Mouse (Mus musculus) CD8-positive naive resting alpha-beta T cell, adult 2 months (primary cell): ENCODE data around the gene Gp5.

Experiments
- DNase-seq, 2 experiments: peaks; one replicate each; pipeline ENCODE4 v3.0.0; 2022; ENCODE audit warnings: low read depth in 2 of 2, low spot score in 2 of 2

Gp5 gene

DNA sequence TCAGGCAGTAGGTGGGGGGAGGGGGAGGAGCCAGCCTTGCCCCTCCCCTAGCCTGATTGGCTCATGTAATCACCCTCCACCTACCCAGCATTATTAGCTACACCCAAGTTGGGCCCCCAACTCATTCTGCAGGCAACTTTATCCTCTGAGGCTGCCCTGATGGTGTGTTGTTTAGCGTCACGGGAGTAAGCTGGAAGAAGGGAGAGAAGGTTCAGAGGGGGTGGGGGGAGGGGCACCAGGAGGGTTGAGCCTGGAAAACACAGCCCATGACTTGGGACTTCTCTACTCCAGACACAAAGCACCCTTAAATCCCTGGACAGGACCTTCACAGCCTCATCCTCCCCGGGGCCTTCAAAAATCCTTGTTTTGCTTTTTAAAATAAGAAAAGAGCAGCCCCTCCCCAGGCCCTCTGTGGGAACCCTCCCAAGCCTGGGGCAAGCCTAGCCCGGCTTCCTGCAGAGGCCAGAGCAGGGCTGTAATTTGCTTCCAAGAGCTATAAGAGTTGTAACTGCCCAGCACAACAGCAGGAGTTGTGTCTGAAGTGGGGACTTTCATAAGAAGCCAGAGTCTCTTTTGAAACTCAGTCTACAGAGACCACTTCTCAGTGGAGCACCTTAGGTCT lies 29.8 kb downstream of the Gp5 start:
- DNase-seq, result no peak

DNA sequence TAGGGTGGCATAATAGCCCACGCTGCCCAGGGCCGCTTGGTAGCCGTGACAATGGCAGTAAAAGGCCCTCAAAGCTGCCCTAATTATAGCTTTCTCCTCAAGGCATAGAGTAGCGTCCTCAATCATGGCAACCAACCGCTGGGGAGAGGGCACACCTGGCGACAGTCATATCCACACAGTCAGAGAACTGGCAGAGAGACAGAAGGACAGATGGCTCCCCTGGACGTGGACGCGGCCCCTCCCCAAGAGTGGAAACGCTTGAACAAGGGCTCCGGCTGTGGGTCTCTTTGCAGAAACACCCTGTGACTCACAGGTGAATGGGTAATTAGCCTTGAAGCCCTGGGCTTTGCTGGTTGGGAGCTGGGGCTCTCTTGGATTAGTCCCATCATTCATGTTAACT lies 32.2 kb downstream of the Gp5 start:
- no peak for DNase-seq

DNA sequence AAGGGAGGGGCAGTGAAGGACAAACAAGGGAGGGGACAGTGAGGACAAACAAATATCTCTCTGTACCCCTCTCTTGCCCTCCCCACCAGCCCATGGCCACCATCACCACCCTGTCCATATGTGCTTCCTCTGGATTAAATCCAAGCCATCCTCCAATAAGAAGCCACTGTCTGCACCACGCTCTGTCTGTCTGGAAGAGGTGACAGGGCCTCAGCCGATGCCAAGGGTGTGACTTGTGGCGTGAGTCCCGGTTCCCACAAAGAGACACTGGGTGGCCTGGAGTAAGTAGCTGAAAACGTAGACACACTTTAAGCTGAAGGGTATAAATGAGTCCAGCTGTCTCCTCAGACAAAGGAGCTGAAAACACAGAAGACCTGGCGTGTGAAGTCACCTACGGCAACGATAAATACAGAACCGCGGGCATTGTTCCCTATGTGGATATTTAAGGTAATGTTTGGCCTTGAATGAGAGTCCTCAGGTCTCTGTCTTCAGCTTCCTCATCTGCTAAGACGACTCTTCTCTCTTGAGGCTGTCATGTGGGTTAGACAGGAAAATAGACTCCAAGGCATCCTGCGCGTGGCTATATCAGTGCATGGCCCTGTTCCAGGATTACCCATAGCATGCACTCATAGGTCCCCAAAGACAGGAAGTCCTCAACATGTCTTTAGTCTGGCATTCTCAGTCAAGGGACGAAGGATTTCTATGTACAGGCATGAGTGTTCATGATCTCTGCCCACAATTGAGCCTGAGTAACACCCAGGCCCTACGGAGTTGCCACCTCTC lies 34.8 kb downstream of the Gp5 start:
- no peak for DNase-seq

DNA sequence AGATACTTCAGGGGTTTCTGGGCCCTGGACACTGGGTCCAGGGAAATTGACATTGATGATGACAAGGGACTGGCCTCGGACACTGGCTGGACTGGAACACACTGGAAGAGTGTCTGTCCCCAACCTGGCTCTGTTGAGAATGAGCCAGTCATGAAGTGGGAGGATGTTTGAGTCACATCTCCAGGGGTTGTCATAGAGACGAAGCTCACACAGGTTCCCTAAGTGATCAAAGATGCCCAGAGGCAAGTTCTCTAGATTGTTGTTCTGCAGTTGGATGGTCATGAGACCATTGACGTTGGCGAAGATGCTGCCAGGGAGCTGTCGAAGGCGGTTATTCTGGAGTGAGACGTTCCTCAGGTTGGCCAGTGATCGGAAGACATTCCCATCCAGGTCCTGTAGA lies 37.5 kb downstream of the Gp5 start:
- no peak for DNase-seq

DNA sequence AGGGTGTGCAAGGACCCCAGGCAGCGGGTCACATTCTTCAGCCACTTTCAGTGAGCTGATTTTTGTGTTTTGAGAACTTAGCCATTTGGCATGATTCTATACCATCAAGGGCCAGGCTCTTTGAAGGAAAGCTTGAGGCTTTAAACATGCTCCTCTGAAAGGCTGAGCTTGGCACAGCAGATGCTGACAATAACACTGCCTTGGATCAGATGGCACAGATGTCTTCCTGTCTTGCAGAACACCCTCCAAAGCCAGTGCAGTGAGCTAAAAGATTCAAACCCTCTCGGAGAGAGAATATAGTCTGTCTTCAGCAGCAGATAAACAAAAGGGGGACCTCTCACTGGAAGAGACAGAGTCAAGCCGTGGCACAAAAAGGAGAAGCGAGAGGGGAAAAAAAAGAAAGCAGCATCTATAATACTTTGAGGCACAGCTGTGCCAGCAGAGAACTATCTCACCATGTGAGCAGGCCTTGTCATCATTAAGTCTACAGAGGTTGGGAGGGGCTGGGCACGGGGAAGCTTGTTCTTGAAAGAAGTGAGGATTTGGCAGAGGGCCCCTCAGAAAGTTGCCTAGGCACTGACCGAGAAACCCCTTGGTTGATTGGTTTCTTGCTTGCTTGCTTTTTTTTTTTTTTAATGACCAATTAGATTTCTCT lies 38.5 kb downstream of the Gp5 start:
- DNase-seq, result no peak

DNA sequence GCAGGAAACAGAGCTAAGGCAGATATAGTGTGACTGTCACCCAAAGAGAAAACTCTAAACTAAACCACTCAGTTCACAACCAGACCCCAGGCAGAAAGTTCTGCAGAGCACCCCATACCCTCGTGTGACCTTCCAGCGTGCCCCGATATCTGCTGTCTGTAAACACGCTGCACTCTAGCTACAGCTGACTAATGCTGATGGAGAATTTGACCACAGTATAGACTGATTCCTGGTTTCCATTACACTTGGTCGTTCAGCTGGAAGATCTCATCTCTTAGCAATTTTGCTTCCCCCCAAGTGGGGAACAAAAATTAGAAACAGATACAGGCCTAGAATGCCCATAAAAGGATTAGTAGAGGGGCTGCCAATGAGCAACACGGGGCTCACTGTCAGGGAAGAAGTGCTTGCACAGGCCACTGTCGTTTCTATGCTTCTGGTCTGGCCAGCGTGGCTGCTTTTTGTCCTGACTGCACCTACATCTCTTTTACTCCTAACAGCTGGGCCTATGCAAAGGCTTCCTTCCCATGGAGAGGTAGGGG lies 39.3 kb downstream of the Gp5 start:
- DNase-seq, result no peak

DNA sequence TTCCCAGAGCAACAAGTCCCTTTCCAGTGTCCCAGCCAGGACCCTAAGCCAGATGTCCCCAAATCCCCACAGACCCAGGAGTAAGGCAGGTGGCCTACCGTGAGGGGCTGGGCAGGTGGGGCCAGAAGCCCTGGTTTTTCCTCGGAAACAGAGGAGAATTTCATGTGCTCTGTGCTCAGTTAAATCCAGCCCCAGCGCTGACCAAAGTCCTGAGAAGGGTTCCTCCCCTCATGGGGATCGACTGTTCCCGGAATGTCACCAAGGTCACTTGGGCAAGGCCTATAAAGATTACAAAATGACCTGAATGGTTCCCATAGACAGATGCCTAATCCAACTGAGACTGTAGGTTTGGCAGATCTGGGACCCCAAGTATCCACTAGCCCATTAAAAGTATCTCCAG lies 43.2 kb downstream of the Gp5 start, which contains the start of gene Cpn2:
Gene Cpn2 (minus strand): TSS at position 141 of the 400 bp plus-strand sequence.
- no peak for DNase-seq

DNA sequence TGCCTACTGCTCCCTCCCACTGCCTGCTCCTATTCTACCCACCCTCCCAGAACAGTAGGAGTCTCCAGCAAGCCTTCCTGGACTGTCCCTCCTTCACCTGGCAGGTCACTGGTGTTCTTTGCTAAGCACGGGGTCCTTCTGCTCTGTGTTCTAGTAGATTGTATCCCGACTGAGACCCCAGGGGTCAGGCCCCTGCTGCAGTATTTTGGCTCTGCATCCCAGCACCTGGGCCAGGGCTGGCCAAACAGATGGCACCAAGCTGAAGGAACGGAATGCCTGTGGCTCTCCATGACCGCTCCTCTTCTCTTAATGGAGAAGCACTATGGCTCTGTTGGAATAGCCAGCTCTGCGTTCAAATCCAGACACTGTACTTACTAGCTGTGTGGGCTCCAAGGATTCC lies 44.0 kb downstream of the Gp5 start:
- no peak for DNase-seq

DNA sequence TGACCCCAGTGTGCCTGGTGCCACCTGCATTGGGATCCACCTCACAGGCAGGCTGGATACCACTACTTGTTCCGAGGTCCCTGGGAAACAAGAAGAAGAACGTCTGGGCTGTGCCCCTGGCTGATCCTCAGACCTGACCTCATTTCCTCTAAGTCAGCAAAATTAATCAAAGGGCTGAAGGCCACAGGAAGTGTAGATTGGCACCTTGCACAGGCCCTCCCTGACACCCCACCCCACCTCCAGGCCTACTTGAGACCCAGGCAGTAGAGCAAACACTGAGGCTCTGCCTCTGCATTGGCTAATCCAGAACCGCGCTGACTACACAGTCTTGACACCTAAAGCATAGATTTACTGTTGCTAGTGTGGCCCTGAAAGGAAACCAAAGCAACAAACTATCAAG lies 45.0 kb downstream of the Gp5 start:
- DNase-seq, result no peak

DNA sequence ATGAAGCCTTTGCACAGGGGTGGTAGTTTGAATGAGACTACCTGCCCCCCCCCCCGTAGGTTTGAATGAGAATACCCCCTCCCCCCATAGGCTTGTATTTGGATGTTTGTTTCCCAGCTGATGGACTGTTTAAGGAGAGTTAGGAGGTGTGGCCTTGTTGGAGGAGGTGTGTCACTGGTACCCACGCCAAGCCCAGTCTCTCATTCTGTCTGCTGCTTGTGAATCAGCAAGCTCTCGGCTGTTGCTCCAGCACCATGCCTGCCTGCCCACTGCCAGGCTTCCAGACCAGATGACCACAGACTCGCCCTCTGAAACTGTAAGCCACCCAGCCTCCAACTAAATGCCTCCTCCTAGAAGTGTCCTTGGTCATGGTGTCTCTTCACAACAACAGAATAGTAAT lies 47.4 kb downstream of the Gp5 start:
- DNase-seq, result no peak

DNA sequence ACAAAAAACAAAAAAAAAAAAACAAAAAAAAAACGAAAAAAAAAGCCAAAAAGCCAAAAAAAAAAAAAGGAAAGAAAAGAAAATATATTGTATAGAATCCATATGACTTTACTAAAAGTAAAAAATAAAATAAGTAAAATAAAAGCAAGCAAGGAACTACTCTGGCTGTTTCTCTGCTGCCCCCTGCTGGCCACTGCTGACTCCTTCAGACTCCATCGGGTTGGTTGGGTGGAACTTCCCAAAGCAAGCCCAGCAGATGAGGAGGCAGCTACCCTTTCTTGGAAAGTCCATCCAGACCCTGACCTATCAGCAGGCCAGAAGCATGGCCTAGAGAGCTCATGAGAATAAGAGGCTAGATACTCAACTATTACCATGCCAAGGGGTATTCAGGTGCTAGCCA lies 47.9 kb downstream of the Gp5 start:
- DNase-seq, result peak; percentile 40 to 53

DNA sequence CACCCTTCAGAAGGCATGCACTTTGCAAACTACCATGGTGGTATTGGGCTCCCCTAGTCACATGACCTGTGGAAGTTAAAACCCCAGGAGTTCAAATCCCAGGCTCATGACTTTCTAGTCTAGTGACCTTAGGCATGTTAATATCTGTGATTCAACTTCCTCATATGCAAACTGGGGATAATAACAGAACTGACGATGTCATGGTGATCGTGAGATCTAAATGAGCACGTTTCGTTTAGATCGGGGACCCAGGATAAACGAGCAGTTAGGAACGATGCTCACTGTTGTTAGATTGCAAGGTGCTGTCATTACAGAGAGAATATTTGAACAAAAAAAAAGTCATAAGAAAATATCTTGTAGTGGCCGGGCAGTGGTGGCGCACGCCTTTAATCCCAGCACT lies 48.4 kb downstream of the Gp5 start:
- DNase-seq, result no peak

DNA sequence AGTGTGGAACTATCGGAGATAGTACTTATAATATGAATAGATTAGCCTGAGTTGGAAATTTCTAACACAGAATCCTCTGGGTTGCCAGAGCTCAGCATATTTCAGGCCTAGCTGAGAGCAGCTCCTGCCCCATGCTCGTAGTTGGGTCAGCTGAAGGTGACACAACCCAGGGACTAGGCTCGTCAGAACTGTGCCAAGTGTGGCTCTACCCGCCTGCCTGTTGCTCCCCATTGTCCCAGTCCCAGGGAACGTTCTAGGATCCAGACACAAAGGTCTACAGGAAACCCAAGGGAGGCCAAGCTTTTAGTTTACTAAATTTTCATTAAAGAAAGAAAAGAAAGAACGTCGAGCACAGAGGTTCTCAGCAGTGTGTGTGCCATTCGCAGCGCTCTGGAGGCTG lies 49.2 kb downstream of the Gp5 start:
- no peak for DNase-seq

DNA sequence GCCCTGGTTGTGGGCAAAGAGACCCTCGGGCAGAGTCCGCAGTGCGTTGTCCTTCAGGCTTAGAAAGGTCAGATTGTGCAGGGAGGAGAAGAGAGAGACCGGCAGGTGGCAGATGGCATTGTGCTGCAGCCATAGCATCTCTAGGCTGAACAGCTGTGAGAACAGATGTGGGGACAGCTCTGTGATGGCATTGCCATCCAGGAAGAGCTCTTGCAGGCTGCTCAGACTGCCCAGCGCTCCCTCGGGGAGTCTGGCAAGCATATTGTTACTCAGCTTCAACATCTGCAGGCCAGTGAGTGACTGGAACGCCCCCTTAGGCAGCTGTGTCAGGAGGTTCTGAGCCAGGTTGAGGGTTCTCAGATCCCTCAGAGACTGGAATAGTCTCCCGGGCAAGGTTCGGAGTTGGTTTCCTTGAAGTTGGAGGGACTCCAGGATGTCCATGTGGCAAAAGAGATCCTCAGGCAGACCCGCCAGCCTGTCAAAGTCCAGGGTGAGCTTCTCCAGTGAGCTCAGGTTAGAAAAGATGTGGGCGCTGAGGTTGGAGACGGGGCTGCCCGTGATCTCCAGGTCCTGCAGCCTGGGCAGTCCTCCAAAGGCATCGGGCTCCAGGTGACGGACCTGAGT lies 50.5 kb downstream of the Gp5 start:
- DNase-seq, result no peak

DNA sequence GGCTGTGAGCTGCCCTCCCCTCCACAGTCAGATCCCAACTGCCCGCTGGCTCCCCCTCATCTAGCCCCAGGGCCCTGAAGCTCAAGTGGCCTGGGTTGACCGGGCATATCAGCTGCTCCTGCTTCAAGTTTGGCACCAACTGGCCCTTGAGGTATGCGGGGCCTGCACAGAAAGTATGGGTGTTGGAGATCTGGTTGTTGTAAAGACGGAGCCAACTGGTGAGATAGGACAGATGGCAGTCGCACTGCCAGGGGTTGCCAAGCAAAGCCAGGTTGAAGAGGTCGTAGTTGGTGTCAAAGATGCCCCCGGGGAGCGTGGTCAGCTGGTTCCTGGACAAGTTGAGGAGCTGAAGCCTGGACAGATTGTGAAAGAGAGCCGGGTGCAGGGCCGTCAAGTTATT lies 51.1 kb downstream of the Gp5 start:
- no peak for DNase-seq

DNA sequence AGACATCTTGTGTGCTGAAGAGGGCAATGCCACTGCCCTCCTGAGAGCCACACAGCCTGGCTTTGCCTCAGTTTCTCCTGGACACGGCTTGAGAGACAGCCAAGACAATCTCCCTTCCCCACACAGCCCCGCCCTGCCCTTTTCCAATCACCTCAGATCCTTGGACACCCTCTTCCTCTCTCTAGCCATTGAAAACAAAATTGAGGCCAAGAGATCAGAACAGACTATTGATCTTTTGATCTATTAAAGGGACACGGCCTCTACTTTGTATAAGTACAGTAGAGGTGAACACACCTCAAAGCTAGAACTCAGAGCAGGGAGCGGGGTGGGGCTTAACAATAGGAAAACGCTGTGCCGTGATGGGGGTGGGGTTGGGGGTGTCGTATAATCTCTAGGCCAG lies 52.1 kb downstream of the Gp5 start:
- DNase-seq, result no peak

DNA sequence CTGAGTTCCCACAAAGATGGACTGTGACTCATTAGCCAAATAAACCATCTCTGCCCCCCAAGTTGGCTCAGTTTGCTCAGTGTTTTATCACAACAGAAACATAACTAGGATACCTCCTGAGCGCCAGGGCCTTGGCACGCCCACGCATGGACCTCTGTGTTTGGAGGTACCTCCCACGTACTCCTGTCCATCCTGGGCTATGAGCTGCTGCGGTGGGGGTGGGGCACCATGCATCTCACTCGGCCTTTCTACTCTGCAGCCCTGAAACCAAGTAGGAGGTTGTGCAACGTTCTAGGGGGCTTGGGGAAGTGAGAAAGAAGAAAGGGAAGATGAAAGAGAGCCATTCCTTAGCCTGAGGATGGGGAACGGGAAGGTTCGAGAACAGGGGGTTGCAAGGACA lies 52.9 kb downstream of the Gp5 start:
- no peak for DNase-seq
